Mouse (Mus musculus) heart, postnatal 0 days (tissue): ENCODE measurements around the gene Slc22a23. TPM values are rescaled to one million over a fixed set of nuclear protein-coding genes. Genes with fewer than 3 reads are reported as not detected.

ENCODE experiments used
- ATAC-seq: fragments of 200-750 bp; cut with Nextera tagmentation; 2 replicates; pipeline ENCODE4 v1.8.0; 2017; ENCODE audit warnings: low read depth, moderate number of reproducible peaks, moderate library complexity; ENCODE audit not compliant: insufficient read depth
- DNase-seq: peaks from one replicate; pipeline ENCODE4 v3.0.0-alpha.2; 2016; ENCODE audit warnings: low spot score
- H3K27ac ChIP-seq: fragments of 300-500 bp; sonication (generic); 2 replicates; pipeline ENCODE4 v1.5.1; 2014; ENCODE audit warnings: low read depth, mild to moderate bottlenecking
- H3K27me3 ChIP-seq: fragments of 300-500 bp; sonication (generic); 2 replicates; pipeline ENCODE4 v1.6.1; 2014; ENCODE audit warnings: low read length, mixed read lengths; ENCODE audit not compliant: control insufficient read depth, insufficient read depth
- H3K36me3 ChIP-seq: fragments of 300-500 bp; sonication (generic); replicated peaks from 2 replicates; pipeline ENCODE4 v1.6.1; 2014; ENCODE audit warnings: low read length, mixed read lengths; ENCODE audit not compliant: control insufficient read depth, insufficient read depth
- H3K4me1 ChIP-seq: fragments of 300-500 bp; sonication (generic); 2 replicates; pipeline ENCODE4 v1.6.1; 2014; ENCODE audit warnings: antibody characterized with exemption; ENCODE audit not compliant: control insufficient read depth, insufficient read depth
- H3K4me2 ChIP-seq: fragments of 300-500 bp; sonication (generic); 2 replicates; pipeline ENCODE4 v1.6.1; 2014; ENCODE audit warnings: low read depth, mild to moderate bottlenecking, low read length, moderate library complexity
- H3K4me3 ChIP-seq: fragments of 300-500 bp; sonication (generic); 2 replicates; pipeline ENCODE4 v1.5.1; 2014; ENCODE audit warnings: low read depth, low read length
- H3K9ac ChIP-seq: fragments of 300-500 bp; sonication (generic); replicated peaks from 2 replicates; pipeline ENCODE4 v1.6.1; 2014; ENCODE audit warnings: low read depth, low read length, mixed read lengths
- H3K9me3 ChIP-seq: fragments of 300-500 bp; sonication (generic); replicated peaks from 2 replicates; pipeline ENCODE4 v1.6.1; 2016; ENCODE audit warnings: low read length; ENCODE audit not compliant: control insufficient read depth
- CTCF ChIP-seq: IDR thresholded peaks from 2 replicates; pipeline ENCODE4 v1.5.1; 2016; ENCODE audit warnings: antibody characterized with exemption, control low read depth, low read depth
- EP300 ChIP-seq: IDR thresholded peaks from 2 replicates; pipeline ENCODE4 v1.6.1; 2016; ENCODE audit warnings: antibody characterized with exemption, low read depth
- WGBS: fragments of 180-500 bp; shearing (Covaris S2); extraction: QIAGEN DNeasy Blood & Tissue Kit; methylation state at CpG from one replicate; pipeline ENCODE4 v1.1.7; 2014; 5-methylcytosine and 5-hydroxymethylcytosine counted together
- polyA plus RNA-seq: library from polyadenylated mRNA; unstranded; fragments of >200 nt; fragmentation: Nextera tagmentation; extraction: Ambion mirVana; gene quantifications from 2 replicates; pipeline ENCODE4 v1.2.1, GENCODE M21; 2015
- total RNA-seq: library from RNA; depleted of rRNA; stranded (reverse); fragments of >200 nt; gene quantifications from 2 replicates; pipeline ENCODE4 v1.2.3, GENCODE M21; 2014; ENCODE audit warnings: low replicate concordance

The Slc22a23 gene
- total and polyA plus RNA-seq, 2 experiments from 2014 or later = 1.4 to 13.9 TPM

GRCm38 (mm10) chr13:34226940-34227339 lies 118.0 kb downstream of the Slc22a23 start:
- H3K4me3 ChIP-seq = no peak overlapping the region
- no peak for DNase-seq
- no peak for ATAC-seq
- TF ChIP-seq CTCF (no peak), EP300 (no peak)
- H3K27me3 ChIP-seq = no peaks in the 10 kb centered on the region
- no peaks in the 10 kb centered on the region for H3K36me3 ChIP-seq
- WGBS = 62% methylated on average over 1 of the region's 1 CpGs
- H3K9ac ChIP-seq = no peak overlapping the region
- H3K4me1 ChIP-seq = peaks cover 9% of the 10 kb centered on the region; the same call in 1 of the 2 replicates
- no peaks in the 10 kb centered on the region for H3K9me3 ChIP-seq
- no peak overlapping the region for H3K4me2 ChIP-seq
- H3K27ac ChIP-seq = no peak overlapping the region

GRCm38 (mm10) chr13:34222985-34223384 lies 122.0 kb downstream of the Slc22a23 start:
- Histone ChIP-seq H3K27ac (peak overlapping the region; percentile 59; the same call in 1 of the 2 replicates), H3K4me2 (peak overlapping the region; percentile 16), H3K36me3 (no peaks in the 10 kb centered on the region), H3K27me3 (no peaks in the 10 kb centered on the region), H3K4me1 (peaks cover 9% of the 10 kb centered on the region; the same call in 1 of the 2 replicates), H3K9ac (no peak overlapping the region; the same call in 1 of the 2 replicates), H3K9me3 (no peaks in the 10 kb centered on the region), H3K4me3 (no peak overlapping the region)
- TF ChIP-seq CTCF (no peak), EP300 (0 out of 2 replicates have a peak, but pooled peaks have one; percentile 38)
- WGBS = 13% methylated on average over 7 of the region's 7 CpGs
- peak; percentile 83 for ATAC-seq
- peak; percentile 81 for DNase-seq

- peaks cover 9% of the 10 kb centered on the region; the same call in 1 of the 2 replicates for H3K4me1 ChIP-seq
- ATAC-seq (no peak), DNase-seq (no peak)
- no peaks in the 10 kb centered on the region for H3K36me3 ChIP-seq
- no peaks in the 10 kb centered on the region for H3K27me3 ChIP-seq
- 38% methylated on average over 3 of the region's 3 CpGs for WGBS
- no peak for TF ChIP-seq EP300
- no peak for TF ChIP-seq CTCF
- H3K27ac ChIP-seq = no peak overlapping the region
- H3K4me3 ChIP-seq = no peak overlapping the region
- no peak overlapping the region for H3K9ac ChIP-seq
- no peak overlapping the region for H3K4me2 ChIP-seq
- H3K9me3 ChIP-seq = no peaks in the 10 kb centered on the region
Observed at GRCm38 (mm10) chr13:34219728-34220127, 125.3 kb downstream of the Slc22a23 start.

GRCm38 (mm10) chr13:34218776-34219175 lies 126.2 kb downstream of the Slc22a23 start:
- H3K27me3 ChIP-seq = no peaks in the 10 kb centered on the region
- TF ChIP-seq CTCF (no peak), EP300 (no peak)
- no peak overlapping the region for H3K27ac ChIP-seq
- ATAC-seq (no peak), DNase-seq (no peak)
- peaks cover 9% of the 10 kb centered on the region; the same call in 1 of the 2 replicates for H3K4me1 ChIP-seq
- H3K36me3 ChIP-seq = no peaks in the 10 kb centered on the region
- H3K4me2 ChIP-seq = no peak overlapping the region
- H3K9ac ChIP-seq = no peak overlapping the region
- WGBS = 80% methylated on average over 3 of the region's 3 CpGs
- no peaks in the 10 kb centered on the region for H3K9me3 ChIP-seq
- no peak overlapping the region for H3K4me3 ChIP-seq

GRCm38 (mm10) chr13:34214855-34215254 lies 130.1 kb downstream of the Slc22a23 start:
- Histone ChIP-seq H3K27ac (no peak overlapping the region), H3K4me3 (no peak overlapping the region), H3K9me3 (no peaks in the 10 kb centered on the region), H3K36me3 (no peaks in the 10 kb centered on the region), H3K4me1 (no peaks in the 10 kb centered on the region), H3K9ac (no peak overlapping the region), H3K27me3 (no peaks in the 10 kb centered on the region), H3K4me2 (no peak overlapping the region)
- ATAC-seq = no peak
- WGBS = 80% methylated on average over 3 of the region's 3 CpGs
- no peak for DNase-seq
- no peak for TF ChIP-seq EP300

- Histone ChIP-seq H3K4me3 (no peak overlapping the region), H3K4me1 (no peaks in the 10 kb centered on the region), H3K36me3 (no peaks in the 10 kb centered on the region), H3K4me2 (no peak overlapping the region), H3K9me3 (no peaks in the 10 kb centered on the region), H3K9ac (no peak overlapping the region), H3K27ac (no peak overlapping the region), H3K27me3 (no peaks in the 10 kb centered on the region)
- WGBS = 72% methylated on average over 10 of the region's 10 CpGs
- ATAC-seq = no peak
- TF ChIP-seq CTCF (no peak), EP300 (no peak)
- DNase-seq = no peak
Observed at GRCm38 (mm10) chr13:34212735-34213212, 132.2 kb downstream of the Slc22a23 start.
